Mouse (Mus musculus): ENCODE results near the gene Med12l. TPM values are rescaled to one million over a fixed set of nuclear protein-coding genes. Genes with fewer than 3 reads are reported as not detected.

Gene Med12l
- polyA plus RNA-seq, 1 experiment from 2014 or later, result 4.5 TPM

DNA sequence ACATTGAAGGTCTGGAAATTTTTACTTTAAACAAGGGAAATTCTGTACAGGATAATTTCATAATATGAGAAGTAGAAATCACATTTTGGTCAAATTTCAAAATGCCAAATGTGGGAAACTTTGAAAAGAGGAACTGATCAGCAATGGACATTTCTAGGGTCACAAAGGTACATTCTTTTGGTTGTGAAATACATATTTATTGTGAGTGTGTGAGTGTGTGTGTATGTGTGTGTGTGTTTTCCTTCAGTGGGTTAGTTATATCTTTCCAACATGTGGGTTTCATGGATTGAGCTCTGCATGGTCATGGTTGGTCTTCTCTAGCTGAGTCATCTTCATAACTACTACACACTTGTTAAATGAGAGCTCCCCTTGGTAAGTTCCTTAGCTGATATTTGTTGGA lies 206.8 kb downstream of the Med12l start:
- no peak for ATAC-seq (ENCODE audit: low FRiP score, low read depth)
- no peaks in the 10 kb centered on the region for H3K9me3 ChIP-seq
- H3K4me1 ChIP-seq, result no peaks in the 10 kb centered on the region
- no peak overlapping the region for H3K4me3 ChIP-seq
- H3K27me3 ChIP-seq (replicated peaks), result no peaks in the 10 kb centered on the region
- no peak overlapping the region for H3K9ac ChIP-seq
- H3K4me2 ChIP-seq (replicated peaks), result no peak overlapping the region
- H3K27ac ChIP-seq, result no peak overlapping the region
- no peaks in the 10 kb centered on the region for H3K36me3 ChIP-seq

GRCm38 (mm10) chr3:59217211-59217610 lies 211.6 kb downstream of the Med12l start:
- Histone ChIP-seq H3K27ac (no peak overlapping the region), H3K4me1 (no peaks in the 10 kb centered on the region), H3K27me3 (replicated peaks) (no peaks in the 10 kb centered on the region), H3K4me3 (no peak overlapping the region), H3K9me3 (no peaks in the 10 kb centered on the region), H3K4me2 (replicated peaks) (no peak overlapping the region), H3K9ac (no peak overlapping the region), H3K36me3 (no peaks in the 10 kb centered on the region)
- WGBS, result 94% methylated on average over 10 of the region's 10 CpGs
- no peak for ATAC-seq (ENCODE audit: low FRiP score, low read depth)

- WGBS, result 92% methylated on average over 2 of the region's 2 CpGs
These were observed 213.7 kb downstream of the Med12l start for GRCm38 (mm10) chr3:59219326-59219725.

DNA sequence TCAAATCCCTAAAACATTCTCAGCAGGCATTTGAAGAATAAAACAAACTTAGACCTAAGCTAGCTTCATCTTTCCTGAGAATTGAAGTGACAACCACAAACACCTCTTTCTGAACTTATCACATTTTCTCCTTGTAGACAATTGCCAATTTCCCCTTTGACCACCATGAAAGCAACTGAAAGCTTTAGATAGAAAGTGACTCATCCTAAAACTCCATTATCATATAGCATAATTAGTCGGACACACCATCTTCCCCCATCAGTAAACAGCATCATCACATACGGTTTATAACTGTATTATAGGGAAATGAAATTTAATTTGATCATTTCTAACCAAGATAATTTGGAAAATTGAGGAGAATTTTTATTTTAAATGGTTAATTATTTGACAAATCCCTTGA lies 216.7 kb downstream of the Med12l start:
- Histone ChIP-seq H3K27me3 (replicated peaks) (no peaks in the 10 kb centered on the region), H3K4me2 (replicated peaks) (no peak overlapping the region), H3K27ac (no peak overlapping the region), H3K9ac (no peak overlapping the region), H3K4me1 (no peaks in the 10 kb centered on the region), H3K4me3 (no peak overlapping the region), H3K36me3 (no peaks in the 10 kb centered on the region), H3K9me3 (no peaks in the 10 kb centered on the region)
- WGBS, result 88% methylated on average over 2 of the region's 2 CpGs
- no peak for ATAC-seq (ENCODE audit: low FRiP score, low read depth)

More at GRCm38 (mm10) chr3:59219326-59219725, 213.7 kb downstream of the Med12l start:
- no peaks in the 10 kb centered on the region for H3K36me3 ChIP-seq
- H3K27me3 ChIP-seq (replicated peaks), result no peaks in the 10 kb centered on the region
- no peak for ATAC-seq (ENCODE audit: low FRiP score, low read depth)
- no peaks in the 10 kb centered on the region for H3K4me1 ChIP-seq
- no peak overlapping the region for H3K4me3 ChIP-seq
- H3K9ac ChIP-seq, result no peak overlapping the region
- H3K9me3 ChIP-seq, result no peaks in the 10 kb centered on the region
- H3K4me2 ChIP-seq (replicated peaks), result no peak overlapping the region
- no peak overlapping the region for H3K27ac ChIP-seq

- H3K4me3 ChIP-seq, result no peak overlapping the region
- no peaks in the 10 kb centered on the region for H3K27me3 ChIP-seq (replicated peaks)
- no peak overlapping the region for H3K27ac ChIP-seq
- H3K9me3 ChIP-seq, result no peaks in the 10 kb centered on the region
- H3K4me1 ChIP-seq, result peaks cover 3% of the 10 kb centered on the region
- H3K9ac ChIP-seq, result no peak overlapping the region
- no peak for ATAC-seq (ENCODE audit: low FRiP score, low read depth)
- no peaks in the 10 kb centered on the region for H3K36me3 ChIP-seq
- H3K4me2 ChIP-seq (replicated peaks), result no peak overlapping the region
These were observed 219.8 kb downstream of the Med12l start for GRCm38 (mm10) chr3:59225411-59225810.

- no peak for ATAC-seq (ENCODE audit: low FRiP score, low read depth)
These were observed 222.1 kb downstream of the Med12l start for GRCm38 (mm10) chr3:59227696-59228095.

DNA sequence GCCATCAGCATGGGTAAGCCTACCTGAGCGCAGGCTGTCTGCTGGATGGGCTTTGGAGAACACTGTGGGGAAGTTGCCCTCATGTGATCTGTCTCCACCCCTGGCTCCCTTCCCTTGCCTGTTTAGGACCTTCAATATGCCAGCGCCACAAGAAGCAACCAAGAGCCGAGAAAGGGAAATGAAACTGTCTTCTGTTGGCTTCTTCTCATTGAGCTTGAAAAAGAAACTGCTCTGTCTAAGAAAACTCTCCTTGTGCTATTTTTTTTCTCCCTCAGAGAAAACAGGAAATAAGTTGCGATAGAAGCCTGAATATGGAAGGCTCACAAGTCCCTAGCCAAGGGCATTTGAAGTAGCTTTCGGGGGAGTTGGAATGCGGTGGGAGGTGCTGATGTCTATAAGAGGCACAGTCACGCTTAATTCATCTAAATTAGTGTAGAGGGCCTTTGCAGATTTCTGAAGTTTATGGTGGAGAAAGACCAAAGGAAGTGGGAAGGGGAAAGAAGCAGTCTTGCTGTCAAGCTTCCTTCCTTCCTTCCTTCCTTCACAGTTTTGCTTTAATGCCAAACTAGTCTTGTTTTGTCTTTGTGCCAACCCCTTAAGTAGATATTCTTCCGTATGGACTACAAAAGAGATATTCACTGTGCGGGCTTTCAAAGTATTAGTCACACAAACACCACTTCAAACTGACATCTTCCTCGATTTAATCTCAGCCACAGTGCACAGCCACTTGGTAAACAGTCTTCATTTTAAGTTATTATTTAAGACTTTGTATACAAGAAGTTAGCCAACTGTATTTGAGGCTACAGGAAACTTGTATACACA lies 223.3 kb downstream of the Med12l start:
- Histone ChIP-seq H3K9me3 (no peaks in the 10 kb centered on the region), H3K9ac (no peak overlapping the region), H3K4me1 (peaks cover 3% of the 10 kb centered on the region), H3K27ac (no peak overlapping the region), H3K36me3 (no peaks in the 10 kb centered on the region), H3K4me3 (no peak overlapping the region), H3K4me2 (replicated peaks) (no peak overlapping the region), H3K27me3 (replicated peaks) (no peaks in the 10 kb centered on the region)
- no peak for ATAC-seq (ENCODE audit: low FRiP score, low read depth)
- 45% methylated on average over 10 of the region's 10 CpGs for WGBS

More at GRCm38 (mm10) chr3:59227696-59228095, 222.1 kb downstream of the Med12l start:
- Histone ChIP-seq H3K4me1 (peaks cover 3% of the 10 kb centered on the region), H3K9ac (no peak overlapping the region), H3K27me3 (replicated peaks) (no peaks in the 10 kb centered on the region), H3K27ac (no peak overlapping the region), H3K4me2 (replicated peaks) (no peak overlapping the region), H3K36me3 (no peaks in the 10 kb centered on the region), H3K4me3 (no peak overlapping the region), H3K9me3 (no peaks in the 10 kb centered on the region)
- WGBS, result 97% methylated on average over 9 of the region's 9 CpGs

- Histone ChIP-seq H3K9me3 (no peaks in the 10 kb centered on the region), H3K36me3 (no peaks in the 10 kb centered on the region), H3K4me3 (no peak overlapping the region), H3K27ac (no peak overlapping the region), H3K4me2 (replicated peaks) (no peak overlapping the region), H3K4me1 (peaks cover 3% of the 10 kb centered on the region), H3K27me3 (replicated peaks) (no peaks in the 10 kb centered on the region), H3K9ac (no peak overlapping the region)
- WGBS, result 70% methylated on average over 3 of the region's 3 CpGs
- ATAC-seq (ENCODE audit: low FRiP score, low read depth), result no peak
These were observed 225.3 kb downstream of the Med12l start for GRCm38 (mm10) chr3:59230912-59231311.

GRCm38 (mm10) chr3:59234878-59235277 lies 229.3 kb downstream of the Med12l start:
- no peaks in the 10 kb centered on the region for H3K27me3 ChIP-seq (replicated peaks)
- no peak overlapping the region for H3K27ac ChIP-seq
- H3K9ac ChIP-seq, result no peak overlapping the region
- 76% methylated on average over 5 of the region's 5 CpGs for WGBS
- no peaks in the 10 kb centered on the region for H3K36me3 ChIP-seq
- no peaks in the 10 kb centered on the region for H3K4me1 ChIP-seq
- no peaks in the 10 kb centered on the region for H3K9me3 ChIP-seq
- H3K4me3 ChIP-seq, result no peak overlapping the region
- no peak for ATAC-seq (ENCODE audit: low FRiP score, low read depth)
- no peak overlapping the region for H3K4me2 ChIP-seq (replicated peaks)

DNA sequence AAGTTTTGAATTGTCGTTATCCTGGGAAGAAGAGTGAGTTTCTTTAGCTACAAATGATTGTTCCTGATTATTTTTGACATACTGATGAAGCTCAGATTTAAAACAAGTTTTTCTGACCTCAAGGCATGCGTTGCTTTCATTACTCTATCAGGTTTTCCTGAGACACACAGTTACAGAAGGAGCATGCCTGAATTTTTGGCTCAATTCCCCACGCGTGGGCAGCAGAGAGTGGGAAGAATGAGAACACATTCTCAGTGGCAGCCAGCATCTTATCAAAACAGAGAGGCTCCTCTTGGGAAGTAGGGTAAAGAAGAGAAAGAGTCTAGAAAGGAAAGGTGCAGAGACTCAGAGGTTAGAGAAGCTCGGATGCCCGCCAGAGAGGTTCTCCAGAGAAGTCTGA lies 237.8 kb downstream of the Med12l start:
- no peak overlapping the region for H3K9ac ChIP-seq
- no peak overlapping the region for H3K4me3 ChIP-seq
- no peak for ATAC-seq (ENCODE audit: low FRiP score, low read depth)
- no peak overlapping the region for H3K4me2 ChIP-seq (replicated peaks)
- H3K27me3 ChIP-seq (replicated peaks), result no peaks in the 10 kb centered on the region
- H3K27ac ChIP-seq, result no peak overlapping the region
- H3K9me3 ChIP-seq, result no peaks in the 10 kb centered on the region
- 85% methylated on average over 6 of the region's 6 CpGs for WGBS
- H3K4me1 ChIP-seq, result no peaks in the 10 kb centered on the region
- H3K36me3 ChIP-seq, result no peaks in the 10 kb centered on the region

DNA sequence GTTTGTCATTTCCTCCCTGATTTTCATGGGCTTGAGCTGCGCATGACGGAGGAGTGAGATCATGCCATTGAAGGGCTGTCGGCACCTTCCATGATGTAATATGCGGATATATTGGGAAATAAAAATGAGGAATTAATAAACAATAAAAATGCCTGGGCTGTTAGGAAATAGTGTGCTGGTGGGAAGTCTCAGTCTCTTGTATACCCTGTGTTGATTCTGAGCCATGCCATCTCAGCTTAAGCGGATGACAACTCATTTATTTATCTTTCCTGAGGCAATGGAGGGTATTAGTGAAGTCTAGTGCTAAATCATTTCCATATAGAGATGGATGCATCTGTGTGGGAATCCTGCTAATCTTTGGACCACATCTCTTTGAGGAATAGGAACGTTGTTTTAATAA lies 242.4 kb downstream of the Med12l start:
- WGBS, result 91% methylated on average over 6 of the region's 6 CpGs
- no peak for ATAC-seq (ENCODE audit: low FRiP score, low read depth)
- Histone ChIP-seq H3K27me3 (replicated peaks) (no peaks in the 10 kb centered on the region), H3K4me2 (replicated peaks) (no peak overlapping the region), H3K9me3 (no peaks in the 10 kb centered on the region), H3K27ac (no peak overlapping the region), H3K9ac (no peak overlapping the region), H3K4me1 (no peaks in the 10 kb centered on the region), H3K4me3 (no peak overlapping the region), H3K36me3 (no peaks in the 10 kb centered on the region)

DNA sequence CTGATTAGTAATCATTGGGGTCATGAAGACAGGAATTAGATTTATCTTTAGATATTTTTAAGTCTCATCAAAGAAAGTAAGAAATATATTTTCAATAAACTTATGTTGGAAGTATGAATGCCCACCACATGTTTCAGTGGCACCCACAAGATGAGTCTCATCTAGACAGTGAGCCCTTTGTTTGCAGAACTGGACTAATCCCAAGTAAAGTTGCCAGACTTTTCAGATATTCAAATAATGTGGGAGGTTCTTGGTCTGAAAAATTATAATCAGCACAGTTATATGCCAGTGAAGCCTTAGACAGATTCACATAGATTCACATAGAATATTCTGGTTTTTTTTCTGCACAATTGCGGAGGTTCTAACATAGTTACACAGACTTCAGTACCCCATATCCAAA lies 244.8 kb downstream of the Med12l start:
- no peak overlapping the region for H3K4me3 ChIP-seq
- H3K9me3 ChIP-seq, result no peaks in the 10 kb centered on the region
- no peaks in the 10 kb centered on the region for H3K27me3 ChIP-seq (replicated peaks)
- no peaks in the 10 kb centered on the region for H3K4me1 ChIP-seq
- no peak for ATAC-seq (ENCODE audit: low FRiP score, low read depth)
- H3K4me2 ChIP-seq (replicated peaks), result no peak overlapping the region
- H3K36me3 ChIP-seq, result no peaks in the 10 kb centered on the region
- H3K9ac ChIP-seq, result no peak overlapping the region
- WGBS, result 95% methylated on average over 1 of the region's 1 CpGs
- H3K27ac ChIP-seq, result no peak overlapping the region

Data from neural tube, embryonic 12.5 days (tissue).